Mouse (Mus musculus): ENCODE measurements around the gene Tek. TPM values are rescaled to one million over a fixed set of nuclear protein-coding genes. Genes with fewer than 3 reads are reported as not detected.

The Tek gene
- polyA plus RNA-seq, 1 experiment from 2014 or later: 10.1 TPM

- H3K36me3 ChIP-seq: no peaks in the 10 kb centered on the region
- H3K4me1 ChIP-seq: no peaks in the 10 kb centered on the region
- H3K9ac ChIP-seq (replicated peaks): no peak overlapping the region
- no peak overlapping the region for H3K27ac ChIP-seq (replicated peaks)
- no peak overlapping the region for H3K4me3 ChIP-seq
- no peak for ATAC-seq (ENCODE audit: low FRiP score, low read depth)
- no peak overlapping the region for H3K4me2 ChIP-seq (replicated peaks)
- H3K27me3 ChIP-seq: no peaks in the 10 kb centered on the region
- 28% methylated on average over 5 of the region's 5 CpGs for WGBS
- peaks cover 7% of the 10 kb centered on the region; the same call in 1 of the 2 replicates for H3K9me3 ChIP-seq
Observed at GRCm38 (mm10) chr4:94827429-94827828, 88.3 kb downstream of the Tek start.

- Histone ChIP-seq H3K36me3 (no peaks in the 10 kb centered on the region), H3K4me2 (replicated peaks) (no peak overlapping the region), H3K27ac (replicated peaks) (no peak overlapping the region), H3K4me1 (no peaks in the 10 kb centered on the region), H3K4me3 (no peak overlapping the region), H3K27me3 (no peaks in the 10 kb centered on the region), H3K9me3 (no peaks in the 10 kb centered on the region), H3K9ac (replicated peaks) (no peak overlapping the region)
- WGBS: 78% methylated on average over 6 of the region's 6 CpGs
- no peak for ATAC-seq (ENCODE audit: low FRiP score, low read depth)
Observed at GRCm38 (mm10) chr4:94829924-94830386, 90.9 kb downstream of the Tek start.

- no peak for ATAC-seq (ENCODE audit: low FRiP score, low read depth)
- Histone ChIP-seq H3K4me3 (no peak overlapping the region), H3K36me3 (no peaks in the 10 kb centered on the region), H3K4me1 (no peaks in the 10 kb centered on the region), H3K27me3 (no peaks in the 10 kb centered on the region), H3K9me3 (no peaks in the 10 kb centered on the region), H3K27ac (replicated peaks) (no peak overlapping the region), H3K9ac (replicated peaks) (no peak overlapping the region), H3K4me2 (replicated peaks) (no peak overlapping the region)
- WGBS: 79% methylated on average over 7 of the region's 7 CpGs
Observed at GRCm38 (mm10) chr4:94837061-94837460, 98.0 kb downstream of the Tek start.

GRCm38 (mm10) chr4:94853301-94853700 lies 114.2 kb downstream of the Tek start:
- H3K9me3 ChIP-seq: no peaks in the 10 kb centered on the region
- H3K4me1 ChIP-seq: no peaks in the 10 kb centered on the region
- no peaks in the 10 kb centered on the region for H3K36me3 ChIP-seq
- no peaks in the 10 kb centered on the region for H3K27me3 ChIP-seq
- 95% methylated on average over 7 of the region's 7 CpGs for WGBS
- ATAC-seq (ENCODE audit: low FRiP score, low read depth): no peak
- no peak overlapping the region for H3K9ac ChIP-seq (replicated peaks)
- no peak overlapping the region for H3K4me3 ChIP-seq
- H3K4me2 ChIP-seq (replicated peaks): no peak overlapping the region
- H3K27ac ChIP-seq (replicated peaks): no peak overlapping the region

- ATAC-seq (ENCODE audit: low FRiP score, low read depth): no peak
Observed at GRCm38 (mm10) chr4:94854270-94854669, 115.2 kb downstream of the Tek start.

GRCm38 (mm10) chr4:94855201-94855600 lies 116.1 kb downstream of the Tek start:
- no peaks in the 10 kb centered on the region for H3K9me3 ChIP-seq
- no peak overlapping the region for H3K4me2 ChIP-seq (replicated peaks)
- no peaks in the 10 kb centered on the region for H3K36me3 ChIP-seq
- no peak overlapping the region for H3K9ac ChIP-seq (replicated peaks)
- no peak overlapping the region for H3K4me3 ChIP-seq
- no peak for ATAC-seq (ENCODE audit: low FRiP score, low read depth)
- no peaks in the 10 kb centered on the region for H3K4me1 ChIP-seq
- no peak overlapping the region for H3K27ac ChIP-seq (replicated peaks)
- WGBS: 88% methylated on average over 3 of the region's 3 CpGs
- H3K27me3 ChIP-seq: no peaks in the 10 kb centered on the region

More at GRCm38 (mm10) chr4:94854270-94854669, 115.2 kb downstream of the Tek start:
- Histone ChIP-seq H3K9ac (replicated peaks) (no peak overlapping the region), H3K27ac (replicated peaks) (no peak overlapping the region), H3K9me3 (no peaks in the 10 kb centered on the region), H3K4me2 (replicated peaks) (no peak overlapping the region), H3K4me1 (no peaks in the 10 kb centered on the region), H3K27me3 (no peaks in the 10 kb centered on the region), H3K4me3 (no peak overlapping the region), H3K36me3 (no peaks in the 10 kb centered on the region)
- WGBS: 92% methylated on average over 3 of the region's 3 CpGs

- no peak overlapping the region for H3K27ac ChIP-seq (replicated peaks)
- 27% methylated on average over 2 of the region's 2 CpGs for WGBS
- no peak overlapping the region for H3K4me3 ChIP-seq
- no peak overlapping the region for H3K4me2 ChIP-seq (replicated peaks)
- H3K4me1 ChIP-seq: no peaks in the 10 kb centered on the region
- ATAC-seq (ENCODE audit: low FRiP score, low read depth): no peak
- no peaks in the 10 kb centered on the region for H3K9me3 ChIP-seq
- no peak overlapping the region for H3K9ac ChIP-seq (replicated peaks)
- H3K36me3 ChIP-seq: no peaks in the 10 kb centered on the region
- H3K27me3 ChIP-seq: no peaks in the 10 kb centered on the region
Observed at GRCm38 (mm10) chr4:94900744-94901143, 161.7 kb downstream of the Tek start.

DNA sequence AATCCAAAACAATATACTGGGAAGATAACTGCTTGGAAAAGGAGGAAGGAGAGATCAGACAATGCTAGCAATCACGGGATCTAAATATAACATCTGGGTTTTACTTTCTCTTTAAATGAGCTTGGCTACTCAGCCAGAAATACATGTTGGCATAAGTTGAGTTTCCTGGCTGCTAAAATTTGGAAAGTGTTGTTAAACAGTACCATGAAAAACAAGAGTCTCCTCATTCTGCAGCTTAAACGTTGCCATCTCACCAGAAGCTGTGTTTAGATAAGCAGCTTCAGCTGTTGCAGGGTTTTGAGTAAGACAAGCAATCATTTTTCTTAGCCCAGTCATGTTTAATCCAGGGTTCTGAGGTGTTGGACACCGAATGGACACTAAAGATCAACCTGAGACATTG lies 162.7 kb downstream of the Tek start:
- H3K4me3 ChIP-seq: no peak overlapping the region
- H3K9me3 ChIP-seq: no peaks in the 10 kb centered on the region
- 74% methylated on average over 3 of the region's 3 CpGs for WGBS
- no peaks in the 10 kb centered on the region for H3K27me3 ChIP-seq
- H3K4me1 ChIP-seq: no peaks in the 10 kb centered on the region
- no peak overlapping the region for H3K27ac ChIP-seq (replicated peaks)
- no peak overlapping the region for H3K9ac ChIP-seq (replicated peaks)
- no peak for ATAC-seq (ENCODE audit: low FRiP score, low read depth)
- no peak overlapping the region for H3K4me2 ChIP-seq (replicated peaks)
- H3K36me3 ChIP-seq: no peaks in the 10 kb centered on the region

Other genes with a start within 250 kb of the Tek start
- gene Gm10306, start 182.7 kb upstream of the Tek start, polyA plus RNA-seq (2016; fragmentation: Nextera tagmentation; extraction: Ambion mirVana): 0.88 TPM in 1 of 2 replicates, not detected in the other
- 37.7 and 39.2 TPM in 2 replicates for gene Caap1, start 182.5 kb upstream of the Tek start, polyA plus RNA-seq (2016; fragmentation: Nextera tagmentation; extraction: Ambion mirVana)
- gene Plaa, start 136.0 kb upstream of the Tek start, polyA plus RNA-seq (2016; fragmentation: Nextera tagmentation; extraction: Ambion mirVana): 95.1 and 101 TPM in 2 replicates
- 57.4 and 66.5 TPM in 2 replicates for gene Ift74, start 124.8 kb upstream of the Tek start, polyA plus RNA-seq (2016; fragmentation: Nextera tagmentation; extraction: Ambion mirVana)
- 0.89 and 1.1 TPM in 2 replicates for gene Lrrc19, start 89.1 kb upstream of the Tek start, polyA plus RNA-seq (2016; fragmentation: Nextera tagmentation; extraction: Ambion mirVana)
- gene Eqtn, start 189.6 kb downstream of the Tek start, polyA plus RNA-seq (2016; fragmentation: Nextera tagmentation; extraction: Ambion mirVana): 0.31 TPM in 1 of 2 replicates, not detected in the other
- 35.0 and 36.9 TPM in 2 replicates for gene Mysm1, start 239.8 kb downstream of the Tek start, polyA plus RNA-seq (2016; fragmentation: Nextera tagmentation; extraction: Ambion mirVana)

All from midbrain, embryonic 12.5 days (tissue).